Mouse (Mus musculus): Measurements from ENCODE around the gene H2-Ob. TPM values are rescaled to one million over a fixed set of nuclear protein-coding genes. Genes with fewer than 3 reads are reported as not detected.
"Not testable (repeated sequence)": the region's sequence is repeated elsewhere in the genome, so short reads cannot be mapped to it uniquely, and the experiment has no call there.

H2-Ob gene
- total RNA-seq, 2 experiments from 2014 or later = 14.1 to 21.4 TPM

- ATAC-seq (replicated peaks; ENCODE audit: low FRiP score, poor library complexity, severe bottlenecking) = peak; percentile 82
These were observed 32.9 kb upstream of the H2-Ob start for GRCm38 (mm10) chr17:34205746-34206176.

- ATAC-seq (replicated peaks; ENCODE audit: low FRiP score, poor library complexity, severe bottlenecking) = no peak
These were observed 32.0 kb upstream of the H2-Ob start for GRCm38 (mm10) chr17:34206731-34207130.

DNA sequence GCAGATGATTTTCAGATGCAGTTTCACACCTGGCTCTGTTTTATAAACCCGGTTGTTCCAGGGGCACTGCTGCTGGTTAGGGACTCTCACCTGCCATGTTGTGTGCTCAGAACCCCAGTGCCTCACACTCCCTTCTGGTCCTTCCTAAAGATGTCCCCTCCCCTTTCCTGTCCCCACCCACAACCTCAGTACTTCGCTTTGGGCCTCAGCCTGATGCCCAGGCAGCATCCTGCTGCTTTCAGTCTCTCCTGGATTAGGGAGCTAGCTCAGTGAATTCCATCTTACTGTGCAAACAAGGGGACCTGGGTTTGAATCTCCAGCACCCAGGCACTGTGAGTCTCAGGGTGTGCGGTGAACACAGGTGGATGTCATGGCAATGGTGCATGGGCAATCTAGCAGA lies 31.2 kb upstream of the H2-Ob start:
- ATAC-seq (replicated peaks; ENCODE audit: low FRiP score, poor library complexity, severe bottlenecking) = no peak

DNA sequence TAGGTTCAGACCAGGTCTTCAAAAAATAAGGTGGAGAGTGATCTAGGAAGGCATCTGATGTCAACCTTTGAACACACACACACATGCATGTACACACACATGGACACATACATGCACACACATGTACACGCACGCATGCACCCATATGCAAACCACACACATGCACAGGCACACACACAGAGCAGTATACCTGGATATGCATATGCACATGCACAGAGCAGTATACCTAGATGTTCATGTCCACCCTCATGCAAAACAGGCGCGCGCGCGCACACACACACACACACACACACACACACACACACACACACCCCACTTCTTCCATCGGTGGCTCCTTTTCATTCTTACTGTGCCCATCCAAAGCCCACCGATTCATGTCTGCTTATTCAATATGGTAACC lies 30.8 kb upstream of the H2-Ob start:
- ATAC-seq (replicated peaks; ENCODE audit: low FRiP score, poor library complexity, severe bottlenecking) = no peak

DNA sequence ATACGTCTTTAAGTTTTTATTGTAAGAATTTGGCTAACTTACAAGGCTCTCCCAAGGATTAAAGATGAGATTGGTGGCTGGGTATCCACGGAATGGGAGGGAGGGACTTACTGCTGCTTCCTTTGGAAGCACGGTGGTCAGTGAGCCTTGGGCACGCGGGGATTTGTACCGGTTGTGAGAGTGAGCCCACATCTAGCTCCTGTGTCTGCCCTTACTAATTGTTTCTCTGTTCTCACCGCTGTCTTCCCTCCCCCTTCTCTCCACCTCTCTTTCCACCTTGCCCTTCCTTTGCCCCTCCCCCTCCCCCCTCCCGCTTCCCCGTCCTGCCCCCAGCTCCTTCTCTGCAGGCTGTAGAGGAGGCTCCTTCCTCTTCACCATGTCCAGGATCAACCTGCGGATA lies 30.3 kb upstream of the H2-Ob start:
- no peak for ATAC-seq (replicated peaks; ENCODE audit: low FRiP score, poor library complexity, severe bottlenecking)

DNA sequence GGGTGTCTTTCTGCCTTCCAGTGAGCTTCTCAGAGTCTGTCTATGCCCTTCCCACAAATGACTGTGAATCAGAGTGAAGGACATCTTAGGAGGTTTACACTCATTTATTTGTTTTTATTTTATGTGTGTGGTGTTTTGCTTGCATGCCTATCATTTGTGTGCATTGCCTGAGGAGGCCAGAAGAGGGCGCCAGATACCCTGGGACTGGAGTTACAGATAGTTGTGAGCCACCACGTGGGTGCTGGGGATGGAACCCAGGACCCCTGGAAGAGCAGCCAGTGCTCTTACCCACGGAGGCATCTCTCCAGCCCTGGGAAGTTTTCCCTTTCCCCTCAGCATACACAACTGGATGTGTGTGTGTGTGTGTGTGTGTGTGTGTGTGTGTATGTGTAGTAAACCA lies 29.0 kb upstream of the H2-Ob start:
- ATAC-seq (replicated peaks; ENCODE audit: low FRiP score, poor library complexity, severe bottlenecking) = no peak

DNA sequence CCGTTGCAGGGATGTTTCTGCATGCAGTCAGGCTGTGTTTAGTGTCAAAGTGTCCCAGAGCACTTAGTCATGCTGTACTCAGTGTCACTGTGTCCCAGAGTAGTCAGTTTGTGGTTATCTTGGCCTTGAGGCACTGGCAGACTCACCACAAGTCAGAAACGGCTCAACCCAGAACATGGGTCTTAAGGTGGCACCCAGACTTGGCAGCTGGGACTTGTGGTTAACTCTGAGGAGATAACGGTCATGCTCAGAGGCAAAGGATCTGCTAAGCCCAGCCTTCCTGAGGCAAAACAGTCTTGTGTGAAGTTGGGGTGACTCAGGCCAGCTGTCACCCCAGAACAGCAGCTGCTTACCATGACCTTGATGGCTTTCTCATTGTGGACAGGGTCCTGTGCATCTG lies 28.1 kb upstream of the H2-Ob start:
- no peak for ATAC-seq (replicated peaks; ENCODE audit: low FRiP score, poor library complexity, severe bottlenecking)

DNA sequence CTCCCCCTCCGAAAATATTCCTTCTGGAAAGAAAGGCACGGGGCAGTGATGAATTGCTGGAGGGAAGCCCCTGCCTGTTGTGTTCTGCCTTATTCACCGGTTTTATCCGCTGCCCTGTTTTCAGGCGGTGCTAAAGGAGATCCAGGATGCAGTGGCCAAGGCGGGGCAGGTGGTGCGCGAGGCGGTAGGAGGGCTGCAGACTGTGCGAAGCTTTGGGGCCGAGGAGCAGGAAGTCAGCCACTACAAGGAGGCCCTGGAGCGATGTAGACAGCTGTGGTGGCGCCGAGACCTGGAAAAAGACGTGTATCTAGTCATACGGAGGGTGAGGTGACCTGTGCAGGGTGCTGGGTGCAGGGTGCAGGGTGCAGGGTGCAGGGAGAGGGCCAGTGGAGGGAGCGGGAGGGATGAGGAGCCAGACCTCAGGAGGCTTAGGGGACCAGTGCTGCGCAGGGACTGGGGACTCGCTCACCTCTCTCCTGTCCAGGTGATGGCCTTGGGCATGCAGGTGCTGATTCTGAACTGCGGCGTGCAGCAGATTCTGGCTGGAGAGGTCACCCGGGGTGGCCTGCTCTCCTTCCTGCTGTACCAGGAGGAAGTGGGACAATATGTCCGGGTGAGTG lies 26.8 kb upstream of the H2-Ob start:
- ATAC-seq (replicated peaks; ENCODE audit: low FRiP score, poor library complexity, severe bottlenecking) = no peak

DNA sequence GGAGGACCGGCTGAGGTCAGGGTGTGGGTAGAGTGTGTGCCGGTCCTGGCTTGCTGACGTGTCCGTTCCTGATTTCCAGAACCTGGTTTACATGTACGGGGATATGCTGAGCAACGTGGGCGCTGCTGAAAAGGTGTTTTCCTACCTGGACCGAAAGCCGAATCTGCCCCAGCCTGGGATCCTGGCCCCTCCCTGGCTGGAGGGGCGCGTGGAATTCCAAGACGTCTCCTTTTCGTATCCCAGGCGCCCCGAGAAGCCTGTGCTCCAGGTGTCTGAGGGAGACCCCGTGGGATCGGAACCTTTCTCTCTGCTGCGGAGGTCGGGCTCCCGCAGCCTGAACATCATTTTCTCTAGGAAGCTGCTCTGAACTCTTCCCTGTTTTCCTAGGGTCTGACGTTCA lies 24.8 kb upstream of the H2-Ob start:
- no peak for ATAC-seq (replicated peaks; ENCODE audit: low FRiP score, poor library complexity, severe bottlenecking)

DNA sequence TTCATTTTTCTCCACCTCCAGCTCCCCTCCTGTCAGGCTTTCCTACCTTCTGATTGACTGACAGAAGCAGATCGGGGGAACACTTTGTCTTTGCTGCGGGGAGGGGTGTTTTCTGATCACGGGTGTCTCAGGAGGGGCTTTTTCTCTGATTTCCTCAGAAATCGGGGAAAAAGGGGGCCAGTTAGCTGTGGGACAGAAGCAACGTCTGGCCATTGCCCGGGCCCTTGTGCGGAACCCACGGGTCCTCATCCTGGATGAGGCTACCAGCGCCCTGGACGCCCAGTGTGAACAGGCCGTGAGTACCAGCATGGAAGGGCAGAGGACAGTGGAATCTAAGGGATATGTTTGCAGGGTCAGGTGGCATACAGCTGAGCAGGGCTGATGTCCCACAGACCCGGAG lies 23.5 kb upstream of the H2-Ob start:
- no peak for ATAC-seq (replicated peaks; ENCODE audit: low FRiP score, poor library complexity, severe bottlenecking)

- no peak for ATAC-seq (replicated peaks; ENCODE audit: low FRiP score, poor library complexity, severe bottlenecking)
These were observed 21.3 kb upstream of the H2-Ob start for GRCm38 (mm10) chr17:34217216-34217928.

DNA sequence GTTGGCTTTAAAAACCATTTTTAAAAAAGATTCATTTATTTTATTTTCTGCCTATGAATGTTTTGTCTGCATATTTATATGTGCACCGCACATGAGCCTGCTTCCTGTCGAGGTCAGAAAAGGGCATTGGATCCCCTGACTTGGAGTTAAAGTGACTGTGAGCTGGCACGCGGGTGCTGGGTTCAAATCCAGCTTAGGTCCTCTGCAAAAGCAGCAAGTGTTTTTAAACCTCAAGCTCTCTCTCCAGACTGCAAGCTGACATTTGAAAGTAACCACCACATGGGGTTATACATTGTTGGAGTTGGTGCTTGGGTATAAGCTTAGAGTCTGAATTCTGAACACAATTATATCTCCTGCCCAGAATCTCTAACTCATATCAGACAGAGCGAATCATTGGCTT lies 20.7 kb upstream of the H2-Ob start:
- ATAC-seq (replicated peaks; ENCODE audit: low FRiP score, poor library complexity, severe bottlenecking) = no peak

GRCm38 (mm10) chr17:34218675-34219074 lies 20.0 kb upstream of the H2-Ob start:
- no peak for ATAC-seq (replicated peaks; ENCODE audit: low FRiP score, poor library complexity, severe bottlenecking)

GRCm38 (mm10) chr17:34219096-34219495 lies 19.6 kb upstream of the H2-Ob start:
- peak; percentile 68; the same call in 1 of the 2 replicates for ATAC-seq (replicated peaks; ENCODE audit: low FRiP score, poor library complexity, severe bottlenecking)

GRCm38 (mm10) chr17:34219801-34220200 lies 18.9 kb upstream of the H2-Ob start:
- ATAC-seq (replicated peaks; ENCODE audit: low FRiP score, poor library complexity, severe bottlenecking) = not testable (repeated sequence)

DNA sequence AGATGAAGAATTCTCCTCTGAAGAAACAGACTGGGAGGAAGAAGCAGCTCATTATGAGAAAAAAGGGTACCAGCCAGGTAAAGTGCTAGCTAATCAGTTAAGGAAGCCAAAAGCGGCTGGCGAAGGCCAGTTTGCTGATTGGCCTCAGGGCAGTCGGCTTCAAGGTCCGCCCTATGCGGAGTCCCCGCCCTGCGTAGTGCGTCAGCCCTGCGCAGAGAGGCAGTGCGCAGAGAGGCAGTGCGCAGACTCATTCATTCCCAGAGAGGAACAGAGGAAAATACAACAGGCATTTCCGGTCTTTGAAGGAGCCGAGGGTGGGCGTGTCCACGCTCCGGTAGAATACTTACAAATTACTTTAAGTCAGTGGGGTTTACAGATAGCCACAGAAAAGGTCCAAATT lies 18.3 kb upstream of the H2-Ob start:
- ATAC-seq (replicated peaks; ENCODE audit: low FRiP score, poor library complexity, severe bottlenecking) = not testable (repeated sequence)

DNA sequence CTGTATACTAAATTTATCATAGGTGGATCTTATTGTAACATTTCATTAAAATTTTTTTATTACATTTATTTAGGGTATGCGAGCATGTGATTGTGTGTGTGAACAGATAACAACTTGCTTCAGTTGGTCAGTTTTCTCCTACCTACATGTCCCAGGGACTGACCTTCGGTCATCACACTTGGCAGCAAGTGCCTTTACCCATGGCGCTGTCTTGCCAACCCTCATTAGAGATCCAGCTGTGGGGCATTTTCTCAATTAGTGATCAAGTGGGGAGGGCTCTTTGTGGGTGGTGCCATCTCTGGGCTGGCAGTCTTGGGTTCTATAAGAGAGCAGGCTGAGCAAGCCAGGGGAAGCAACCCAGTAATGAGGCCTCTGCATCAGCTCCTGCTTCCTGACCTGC lies 13.9 kb upstream of the H2-Ob start:
- no peak for ATAC-seq (replicated peaks; ENCODE audit: low FRiP score, poor library complexity, severe bottlenecking)

DNA sequence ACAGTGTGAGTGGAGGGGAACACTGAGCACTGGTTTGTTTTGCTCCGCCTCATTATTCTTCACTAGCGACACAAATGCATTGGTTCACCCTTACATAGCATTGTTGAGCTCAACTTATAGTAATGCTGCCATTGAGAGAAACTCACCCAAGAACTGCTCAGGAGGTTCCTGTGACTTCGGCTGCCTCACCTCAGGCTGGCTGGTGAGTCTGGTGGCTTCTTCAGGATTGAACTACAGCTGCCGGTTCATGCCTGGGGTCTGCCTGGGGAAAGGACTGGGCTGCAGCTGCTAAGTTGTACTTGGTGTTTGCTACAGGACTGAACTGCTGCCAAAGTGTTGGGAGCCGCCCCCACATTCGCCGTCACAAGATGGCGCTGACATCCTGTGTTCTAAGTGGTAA lies 13.3 kb upstream of the H2-Ob start:
- ATAC-seq (replicated peaks; ENCODE audit: low FRiP score, poor library complexity, severe bottlenecking) = no peak

GRCm38 (mm10) chr17:34225911-34226310 lies 12.8 kb upstream of the H2-Ob start:
- not testable (repeated sequence) for ATAC-seq (replicated peaks; ENCODE audit: low FRiP score, poor library complexity, severe bottlenecking)

DNA sequence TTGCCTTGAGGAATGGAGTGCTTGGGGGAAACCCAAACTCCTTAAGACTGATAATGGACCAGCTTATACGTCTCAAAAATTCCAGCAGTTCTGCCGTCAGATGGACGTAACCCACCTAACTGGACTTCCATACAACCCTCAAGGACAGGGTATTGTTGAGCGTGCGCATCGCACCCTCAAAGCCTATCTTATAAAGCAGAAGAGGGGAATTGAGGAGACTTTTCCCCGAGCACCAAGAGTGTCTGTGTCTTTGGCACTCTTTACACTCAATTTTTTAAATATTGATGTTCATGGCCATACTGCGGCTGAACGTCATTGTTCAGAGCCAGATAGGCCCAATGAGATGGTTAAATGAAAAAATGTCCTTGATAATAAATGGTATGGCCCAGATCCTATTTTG lies 7.7 kb upstream of the H2-Ob start:
- not testable (repeated sequence) for ATAC-seq (replicated peaks; ENCODE audit: low FRiP score, poor library complexity, severe bottlenecking)

DNA sequence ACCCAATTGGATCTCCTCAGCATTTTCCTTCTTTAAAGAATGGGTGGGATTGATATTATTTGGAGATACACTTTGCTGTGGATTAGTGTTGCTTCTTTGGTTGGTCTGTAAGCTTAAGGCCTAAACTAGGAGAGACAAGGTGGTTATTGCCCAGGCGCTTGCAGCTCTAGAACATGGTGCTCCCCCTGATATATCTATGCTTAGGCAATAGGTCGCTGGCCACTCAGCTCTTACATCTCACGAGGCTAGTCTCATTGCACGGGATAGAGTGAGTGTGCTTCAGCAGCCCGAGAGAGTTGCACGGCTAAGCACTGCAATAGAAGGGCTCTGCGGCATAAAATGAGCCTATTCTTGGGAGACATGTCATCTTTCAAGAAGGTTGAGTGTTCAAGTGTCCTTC lies 6.7 kb upstream of the H2-Ob start:
- ATAC-seq (replicated peaks; ENCODE audit: low FRiP score, poor library complexity, severe bottlenecking) = not testable (repeated sequence)

- ATAC-seq (replicated peaks; ENCODE audit: low FRiP score, poor library complexity, severe bottlenecking) = peak; percentile 63; the same call in 1 of the 2 replicates
These were observed 3.8 kb upstream of the H2-Ob start for GRCm38 (mm10) chr17:34234926-34235325.

All from erythroid progenitor cell, adult 5-6 weeks (primary cell).